Mouse (Mus musculus) embryonic facial prominence, embryonic 14.5 days (tissue): Measurements from ENCODE around the gene Zbtb7b. TPM values are rescaled to one million over a fixed set of nuclear protein-coding genes. Genes with fewer than 3 reads are reported as not detected.
A peak's percentile ranks its signal among the peaks of the same experiment; 100 is the strongest.

Source experiments
- ATAC-seq: fragments of 200-750 bp; cut with Nextera tagmentation; 2 replicates; pipeline ENCODE4 v1.8.0; 2017; ENCODE audit warnings: low read depth, moderate number of reproducible peaks, moderate TSS enrichment
- DNase-seq: peaks from one replicate; pipeline ENCODE4 v3.0.0-alpha.2; 2015; ENCODE audit warnings: low spot score
- H3K27ac ChIP-seq: fragments of 300-500 bp; sonication (generic); replicated peaks from 2 replicates; pipeline ENCODE4 v1.5.1; 2014; ENCODE audit warnings: low read depth, mild to moderate bottlenecking, low read length, moderate library complexity
- H3K27me3 ChIP-seq: fragments of 300-500 bp; sonication (generic); replicated peaks from 2 replicates; pipeline ENCODE4 v1.6.1; 2014; ENCODE audit warnings: low read length; ENCODE audit not compliant: control insufficient read depth, insufficient read depth
- H3K36me3 ChIP-seq: fragments of 300-500 bp; sonication (generic); 2 replicates; pipeline ENCODE4 v1.6.1; 2014; ENCODE audit warnings: low read length, mixed read lengths; ENCODE audit not compliant: control insufficient read depth, insufficient read depth
- H3K4me1 ChIP-seq: fragments of 300-500 bp; sonication (generic); 2 replicates; pipeline ENCODE4 v1.6.1; 2014; ENCODE audit warnings: antibody characterized with exemption, low read length; ENCODE audit not compliant: control insufficient read depth, insufficient read depth
- H3K4me2 ChIP-seq: fragments of 300-500 bp; sonication (generic); 2 replicates; pipeline ENCODE4 v1.6.1; 2014; ENCODE audit warnings: low read depth, mild to moderate bottlenecking, low read length, moderate library complexity, mixed read lengths
- H3K4me3 ChIP-seq: fragments of 300-500 bp; sonication (generic); 2 replicates; pipeline ENCODE4 v1.5.1; 2014; ENCODE audit warnings: low read depth, mild to moderate bottlenecking, low read length
- H3K9ac ChIP-seq: fragments of 300-500 bp; sonication (generic); 2 replicates; pipeline ENCODE4 v1.6.1; 2014; ENCODE audit warnings: low read depth, mild to moderate bottlenecking, low read length, moderate library complexity, mixed read lengths
- H3K9me3 ChIP-seq: fragments of 300-500 bp; sonication (generic); 2 replicates; pipeline ENCODE4 v1.6.1; 2016; ENCODE audit warnings: low read length; ENCODE audit not compliant: control insufficient read depth
- WGBS: fragments of 180-500 bp; shearing (Covaris S2); extraction: QIAGEN DNeasy Blood & Tissue Kit; methylation state at CpG from one replicate; pipeline ENCODE4 v1.1.7; 2014; 5-methylcytosine and 5-hydroxymethylcytosine counted together
- polyA plus RNA-seq: library from polyadenylated mRNA; unstranded; fragments of >200 nt; fragmentation: Nextera tagmentation; extraction: Ambion mirVana; gene quantifications from 2 replicates; pipeline ENCODE4 v1.2.1, GENCODE M21; 2014

Zbtb7b gene
- polyA plus RNA-seq, 1 experiment from 2014 or later = 3.6 TPM

DNA sequence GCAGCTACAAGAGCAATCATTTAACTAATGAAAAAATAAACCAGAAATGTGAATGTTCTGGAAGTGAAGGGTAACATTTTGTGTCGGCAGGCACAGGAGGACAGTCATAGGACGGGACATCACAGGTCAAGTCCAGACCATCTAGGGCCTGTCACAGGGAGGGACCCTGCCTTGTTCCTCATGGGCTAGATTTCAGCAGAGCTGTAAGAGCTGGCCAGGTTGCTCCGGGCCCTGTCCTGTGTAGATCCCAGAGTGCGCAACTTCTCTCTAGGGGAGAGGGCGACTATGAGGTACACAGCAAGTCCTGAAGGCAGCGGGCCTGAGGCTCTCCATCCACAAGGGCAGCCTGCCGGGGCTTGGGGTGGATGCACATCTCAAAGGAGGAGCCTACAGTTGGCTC, 32.9 kb downstream of the Zbtb7b start, which contains the start of gene Dcst2:
TSS of gene Dcst2 (plus strand) at position 301 of the 400 bp plus-strand sequence.
- Histone ChIP-seq H3K4me1 (no peaks in the 10 kb centered on the region), H3K36me3 (no peaks in the 10 kb centered on the region), H3K9me3 (no peaks in the 10 kb centered on the region), H3K27ac (no peak within 1 kb of the TSS), H3K4me3 (no peak within 1 kb of the TSS), H3K9ac (no peak within 1 kb of the TSS), H3K4me2 (no peak within 1 kb of the TSS), H3K27me3 (no peaks in the 10 kb centered on the region)
- DNase-seq = no peak
- WGBS = 81% methylated on average over 6 of the region's 7 CpGs
- ATAC-seq = no peak

- H3K9me3 ChIP-seq = no peaks in the 10 kb centered on the region
- H3K27me3 ChIP-seq = no peaks in the 10 kb centered on the region
- H3K4me1 ChIP-seq = no peaks in the 10 kb centered on the region
- DNase-seq = no peak
- 74% methylated on average over 3 of the region's 3 CpGs for WGBS
- no peak overlapping the region for H3K9ac ChIP-seq
- H3K27ac ChIP-seq = no peak overlapping the region
- no peaks in the 10 kb centered on the region for H3K36me3 ChIP-seq
- H3K4me3 ChIP-seq = no peak overlapping the region
- H3K4me2 ChIP-seq = no peak overlapping the region
- ATAC-seq = no peak
Observed at GRCm38 (mm10) chr3:89360237-89360636, 34.3 kb downstream of the Zbtb7b start.

DNA sequence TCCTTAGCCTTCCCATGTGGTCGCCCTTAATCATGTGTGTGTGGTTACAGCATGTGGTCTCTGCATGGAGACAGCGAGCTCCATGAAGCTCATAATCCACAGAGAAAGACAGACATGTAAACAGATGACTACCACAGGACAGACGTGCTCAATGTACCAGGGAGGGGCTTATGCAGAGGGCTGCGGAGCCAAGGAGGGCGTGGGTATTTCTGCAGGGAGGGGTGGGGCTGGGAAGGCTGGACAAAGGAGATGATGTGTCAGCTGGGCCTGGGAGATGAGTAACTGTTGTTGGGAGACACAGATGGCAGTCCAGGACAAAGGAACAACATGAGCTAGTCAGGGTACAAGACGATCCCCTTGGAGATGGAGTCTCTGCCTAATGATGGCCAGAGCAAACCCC, 34.9 kb downstream of the Zbtb7b start:
- DNase-seq = no peak
- 69% methylated on average over 6 of the region's 6 CpGs for WGBS
- no peak overlapping the region for H3K27ac ChIP-seq
- no peaks in the 10 kb centered on the region for H3K27me3 ChIP-seq
- H3K9ac ChIP-seq = no peak overlapping the region
- H3K9me3 ChIP-seq = no peaks in the 10 kb centered on the region
- no peak overlapping the region for H3K4me2 ChIP-seq
- no peaks in the 10 kb centered on the region for H3K36me3 ChIP-seq
- no peak overlapping the region for H3K4me3 ChIP-seq
- no peak for ATAC-seq
- H3K4me1 ChIP-seq = no peaks in the 10 kb centered on the region

GRCm38 (mm10) chr3:89356029-89356428, 38.5 kb downstream of the Zbtb7b start:
- no peak for ATAC-seq

GRCm38 (mm10) chr3:89355512-89355902, 39.1 kb downstream of the Zbtb7b start:
- no peak overlapping the region for H3K4me3 ChIP-seq
- 83% methylated on average over 6 of the region's 6 CpGs for WGBS
- no peak overlapping the region for H3K27ac ChIP-seq
- peaks cover 1% of the 10 kb centered on the region; the same call in 1 of the 2 replicates for H3K4me1 ChIP-seq
- H3K27me3 ChIP-seq = no peaks in the 10 kb centered on the region
- H3K36me3 ChIP-seq = no peaks in the 10 kb centered on the region
- DNase-seq = no peak
- no peak for ATAC-seq
- H3K4me2 ChIP-seq = no peak overlapping the region
- H3K9me3 ChIP-seq = no peaks in the 10 kb centered on the region
- H3K9ac ChIP-seq = no peak overlapping the region

More at GRCm38 (mm10) chr3:89356029-89356428, 38.5 kb downstream of the Zbtb7b start:
- WGBS = 54% methylated on average over 8 of the region's 9 CpGs
- H3K4me1 ChIP-seq = no peaks in the 10 kb centered on the region
- no peaks in the 10 kb centered on the region for H3K36me3 ChIP-seq
- H3K9me3 ChIP-seq = no peaks in the 10 kb centered on the region
- no peak overlapping the region for H3K27ac ChIP-seq
- no peak overlapping the region for H3K4me2 ChIP-seq
- no peak for DNase-seq
- H3K27me3 ChIP-seq = no peaks in the 10 kb centered on the region
- H3K9ac ChIP-seq = no peak overlapping the region
- no peak overlapping the region for H3K4me3 ChIP-seq

GRCm38 (mm10) chr3:89354816-89355511, 39.6 kb downstream of the Zbtb7b start:
- Histone ChIP-seq H3K9ac (no peak overlapping the region), H3K9me3 (no peaks in the 10 kb centered on the region), H3K36me3 (no peaks in the 10 kb centered on the region), H3K27me3 (no peaks in the 10 kb centered on the region), H3K4me1 (peaks cover 5% of the 10 kb centered on the region; the same call in 1 of the 2 replicates), H3K4me3 (no peak overlapping the region), H3K4me2 (no peak overlapping the region), H3K27ac (no peak overlapping the region)
- 15% methylated on average over 5 of the region's 5 CpGs for whole genome bisulfite sequencing
- DNase-seq (peak; percentile 86), ATAC-seq (peak; percentile 19; the same call in 1 of the 2 replicates)

DNA sequence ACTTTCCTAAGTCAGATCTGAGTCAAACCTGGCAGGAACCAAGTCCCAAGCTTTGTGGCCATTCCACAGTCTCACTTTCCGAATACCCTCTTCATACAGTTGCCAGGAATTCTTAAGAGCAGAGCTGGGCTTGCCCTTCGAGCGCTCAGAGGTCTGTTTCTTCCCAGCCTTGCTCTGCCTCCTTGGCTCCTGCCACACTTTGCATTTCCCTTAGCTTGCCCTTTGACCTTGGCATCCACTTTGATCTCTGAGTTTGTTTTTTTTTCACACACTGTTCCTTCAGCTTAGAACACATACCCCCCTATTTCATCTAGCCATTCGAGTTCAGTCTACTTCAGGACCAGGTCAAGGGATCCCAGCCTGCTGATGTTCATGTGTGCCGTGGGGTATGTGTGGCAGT, 43.3 kb downstream of the Zbtb7b start:
- Histone ChIP-seq H3K36me3 (peaks cover 12% of the 10 kb centered on the region; the same call in 1 of the 2 replicates), H3K9ac (no peak overlapping the region), H3K4me1 (peaks cover 11% of the 10 kb centered on the region), H3K9me3 (no peaks in the 10 kb centered on the region), H3K4me2 (no peak overlapping the region), H3K4me3 (no peak overlapping the region), H3K27me3 (no peaks in the 10 kb centered on the region), H3K27ac (no peak overlapping the region)
- no peak for ATAC-seq
- no peak for DNase-seq
- WGBS = 54% methylated on average over 5 of the region's 5 CpGs

DNA sequence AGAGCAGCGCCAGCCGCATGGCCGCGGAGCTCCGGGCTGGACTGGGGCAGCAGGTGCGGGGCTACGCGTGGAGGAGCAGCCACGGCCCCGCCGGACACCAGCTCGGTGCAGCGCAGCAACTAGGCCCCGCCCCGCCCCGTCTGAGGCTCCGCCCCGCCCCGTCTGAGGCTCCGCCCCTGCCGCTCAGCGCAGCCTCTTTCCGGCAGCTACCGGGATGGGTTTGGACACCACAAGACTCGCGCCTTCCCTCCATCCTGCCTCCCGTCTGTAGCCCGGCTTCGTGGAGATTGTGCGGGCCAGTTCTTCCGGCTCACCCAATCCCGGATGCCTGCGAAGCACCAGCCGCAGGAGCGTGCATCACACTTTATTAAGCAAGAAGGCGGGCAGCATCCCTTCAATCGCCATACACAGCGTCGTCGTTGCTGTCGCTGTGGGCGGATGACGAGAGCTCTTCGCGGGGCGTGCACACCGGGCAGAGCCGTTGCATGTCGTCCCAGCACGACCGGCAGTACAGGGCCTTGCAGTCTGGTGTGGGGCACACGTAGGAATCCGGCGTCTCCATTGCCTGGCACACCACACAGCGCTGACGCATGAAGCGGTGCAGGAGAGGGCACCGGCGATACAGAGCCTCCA, 44.6 kb downstream of the Zbtb7b start, which contains the start of gene Adam15:
TSS of gene Adam15 (minus strand) at position 128 of the 633 bp plus-strand sequence.
- WGBS = 2% methylated on average over 34 of the region's 59 CpGs
- peak; percentile 88 for DNase-seq
- Histone ChIP-seq H3K9me3 (no peaks in the 10 kb centered on the region), H3K27me3 (no peaks in the 10 kb centered on the region), H3K4me2 (peak within 1 kb of the TSS; percentile 98), H3K9ac (peak within 1 kb of the TSS; percentile 71), H3K36me3 (peaks cover 15% of the 10 kb centered on the region; the same call in 1 of the 2 replicates), H3K4me1 (peaks cover 11% of the 10 kb centered on the region), H3K27ac (peak within 1 kb of the TSS; percentile 61), H3K4me3 (peak within 1 kb of the TSS; percentile 73)
- peak; percentile 95 for ATAC-seq
